Mouse (Mus musculus): ENCODE results near the gene Mup3. TPM values are rescaled to one million over a fixed set of nuclear protein-coding genes. Genes with fewer than 3 reads are reported as not detected.

Gene Mup3
- polyA plus RNA-seq, 1 experiment from 2014 or later: not detected

Other genes with a start within 250 kb of the Mup3 start
- gene Mup20, start 33.2 kb downstream of the Mup3 start, polyA plus RNA-seq (2014; fragmentation: Nextera tagmentation; extraction: Ambion mirVana): not detected in 2 replicates
- not detected in 2 replicates for gene Mup21, start 63.5 kb upstream of the Mup3 start, polyA plus RNA-seq (2014; fragmentation: Nextera tagmentation; extraction: Ambion mirVana)
- 13.4 and 14.6 TPM in 2 replicates for gene Zfp37, start 143.7 kb upstream of the Mup3 start, polyA plus RNA-seq (2014; fragmentation: Nextera tagmentation; extraction: Ambion mirVana)
- gene Slc31a2, start 175.2 kb upstream of the Mup3 start, polyA plus RNA-seq (2014; fragmentation: Nextera tagmentation; extraction: Ambion mirVana): 18.1 and 20.8 TPM in 2 replicates

Data from stomach, embryonic 14.5 days (tissue).